Mouse (Mus musculus) brain, adult 2 months (tissue): ENCODE results near the gene Eprs.
A peak's percentile ranks its signal among the peaks of the same experiment; 100 is the strongest.
"Not testable (repeated sequence)": the region's sequence is repeated elsewhere in the genome, so short reads cannot be mapped to it uniquely, and the experiment has no call there.

Experiments
- DNase-seq: peaks from one replicate; pipeline ENCODE4 v3.0.0; 2011; ENCODE audit warnings: low read depth, low spot score

The Eprs gene

DNA sequence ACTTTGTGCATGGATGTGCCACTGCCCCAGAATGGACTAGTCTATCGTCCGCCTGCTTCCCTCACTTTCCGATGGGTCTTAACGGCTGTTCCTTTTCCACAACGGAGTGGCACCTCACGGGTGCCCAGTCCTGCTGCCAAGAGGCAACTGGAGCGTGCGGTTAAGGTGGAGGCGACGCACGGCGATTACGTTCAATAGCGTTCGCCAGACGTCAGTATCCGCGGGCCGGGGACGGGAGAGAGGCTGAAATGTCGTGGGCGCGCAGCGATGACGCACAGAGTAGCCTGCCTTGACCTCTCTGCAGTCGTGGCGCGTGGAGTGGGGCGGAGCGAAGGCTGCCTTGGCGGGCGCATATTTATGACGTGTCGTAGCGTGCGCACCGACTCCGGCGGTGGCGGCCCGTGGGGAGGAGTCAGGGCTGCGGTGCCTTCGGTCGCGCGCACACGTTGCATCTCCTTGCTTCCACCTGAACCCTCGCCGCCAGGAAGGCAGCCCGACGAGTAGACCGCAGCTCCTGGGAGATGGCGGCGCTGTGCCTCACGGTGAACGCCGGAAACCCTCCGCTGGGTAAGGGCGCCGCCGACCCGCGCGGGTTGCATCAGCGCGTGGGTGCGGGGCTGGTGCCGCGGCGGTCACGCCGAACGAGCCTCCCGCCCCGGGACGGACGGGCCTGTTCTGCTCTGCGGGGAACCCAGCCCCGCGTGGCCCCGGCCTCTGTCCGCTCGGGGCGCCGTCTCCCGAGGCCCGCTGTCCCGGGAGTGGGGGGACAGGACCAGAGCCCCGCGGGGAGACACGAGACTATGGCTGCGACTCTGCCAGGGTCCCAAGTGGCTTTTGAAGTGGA lies at the start of gene Eprs:
Eprs (plus strand) TSS at position 368 of the 844 bp plus-strand sequence.
- DNase-seq = peak; percentile 100

DNA sequence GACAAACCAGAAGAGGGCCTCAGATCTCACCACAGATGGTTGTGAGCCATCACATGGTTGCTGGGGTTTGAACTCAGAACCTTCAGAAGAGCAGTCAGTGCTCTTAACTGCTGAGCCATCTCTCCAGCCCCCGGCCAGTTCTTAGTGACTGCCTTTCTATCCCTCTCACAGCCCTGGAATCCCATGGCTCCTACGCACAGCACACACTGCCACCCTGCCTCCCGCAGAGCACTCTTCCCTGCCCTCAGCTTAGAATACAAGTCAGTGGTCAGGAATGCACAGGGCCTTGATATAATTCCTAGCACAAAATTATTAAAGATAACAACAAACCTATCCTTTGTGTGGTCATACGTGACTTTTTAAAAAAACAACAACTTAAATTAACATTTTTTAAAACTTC lies 48.3 kb upstream of the Eprs start:
- DNase-seq = no peak

DNA sequence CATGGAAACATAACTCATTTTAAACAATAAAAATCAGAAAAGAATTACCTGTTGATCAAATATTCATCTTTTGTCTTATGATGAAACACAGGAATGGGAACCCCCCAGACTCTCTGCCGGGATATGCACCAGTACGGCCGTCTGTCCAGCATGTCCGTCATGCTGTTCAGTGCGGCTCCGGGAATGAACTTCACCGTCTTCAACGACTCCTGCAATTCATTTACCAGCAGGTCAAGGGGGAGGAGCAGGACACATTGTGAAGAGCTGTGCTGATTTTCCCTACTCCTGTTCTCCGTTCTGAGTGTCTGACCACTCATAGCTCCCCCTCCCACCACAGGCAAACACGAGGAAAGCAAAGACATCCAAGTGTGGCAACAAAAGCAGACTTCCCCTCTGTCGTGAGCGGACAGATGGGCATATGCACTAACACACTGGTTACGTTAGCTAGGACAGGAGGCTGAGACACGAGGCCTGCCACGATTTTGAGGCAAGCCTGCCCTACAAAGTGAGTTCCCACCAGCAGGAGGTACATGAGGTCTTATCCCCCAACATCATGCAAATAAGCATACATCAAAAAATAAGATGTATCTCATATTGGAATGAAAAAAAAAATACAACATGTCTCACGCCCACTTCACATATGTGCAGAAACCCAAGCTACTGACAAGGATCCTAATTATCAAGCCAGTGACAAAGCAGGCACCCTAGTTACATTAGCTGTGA lies 46.8 kb upstream of the Eprs start:
- peak; percentile 71 for DNase-seq

DNA sequence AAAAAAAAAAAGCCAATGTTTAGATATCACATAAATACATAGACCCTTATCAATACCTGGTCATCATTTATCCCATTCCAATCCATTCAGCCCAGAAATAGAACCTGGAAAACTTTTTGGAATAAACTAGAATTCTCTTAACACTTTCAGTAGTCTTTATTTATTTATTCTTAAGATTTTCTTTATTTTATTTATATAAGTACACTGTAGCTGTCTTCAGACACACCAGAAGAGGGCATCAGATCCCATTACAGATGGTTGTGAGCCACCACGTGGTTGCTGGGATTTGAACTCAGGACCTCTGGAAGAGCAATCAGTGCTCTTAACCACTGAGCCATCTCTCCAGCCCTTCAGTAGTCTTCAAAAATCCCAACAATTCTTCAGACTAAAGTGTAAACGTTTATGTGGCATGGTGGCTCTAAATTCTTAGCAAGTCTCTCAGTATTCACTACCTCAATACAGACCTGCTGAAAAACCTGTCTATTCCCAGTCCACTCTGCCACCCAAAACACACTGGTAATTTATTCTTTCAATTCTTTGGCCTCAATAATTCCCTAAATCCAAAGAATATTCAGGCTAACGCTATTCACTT lies 35.0 kb upstream of the Eprs start:
- DNase-seq = not testable (repeated sequence)

DNA sequence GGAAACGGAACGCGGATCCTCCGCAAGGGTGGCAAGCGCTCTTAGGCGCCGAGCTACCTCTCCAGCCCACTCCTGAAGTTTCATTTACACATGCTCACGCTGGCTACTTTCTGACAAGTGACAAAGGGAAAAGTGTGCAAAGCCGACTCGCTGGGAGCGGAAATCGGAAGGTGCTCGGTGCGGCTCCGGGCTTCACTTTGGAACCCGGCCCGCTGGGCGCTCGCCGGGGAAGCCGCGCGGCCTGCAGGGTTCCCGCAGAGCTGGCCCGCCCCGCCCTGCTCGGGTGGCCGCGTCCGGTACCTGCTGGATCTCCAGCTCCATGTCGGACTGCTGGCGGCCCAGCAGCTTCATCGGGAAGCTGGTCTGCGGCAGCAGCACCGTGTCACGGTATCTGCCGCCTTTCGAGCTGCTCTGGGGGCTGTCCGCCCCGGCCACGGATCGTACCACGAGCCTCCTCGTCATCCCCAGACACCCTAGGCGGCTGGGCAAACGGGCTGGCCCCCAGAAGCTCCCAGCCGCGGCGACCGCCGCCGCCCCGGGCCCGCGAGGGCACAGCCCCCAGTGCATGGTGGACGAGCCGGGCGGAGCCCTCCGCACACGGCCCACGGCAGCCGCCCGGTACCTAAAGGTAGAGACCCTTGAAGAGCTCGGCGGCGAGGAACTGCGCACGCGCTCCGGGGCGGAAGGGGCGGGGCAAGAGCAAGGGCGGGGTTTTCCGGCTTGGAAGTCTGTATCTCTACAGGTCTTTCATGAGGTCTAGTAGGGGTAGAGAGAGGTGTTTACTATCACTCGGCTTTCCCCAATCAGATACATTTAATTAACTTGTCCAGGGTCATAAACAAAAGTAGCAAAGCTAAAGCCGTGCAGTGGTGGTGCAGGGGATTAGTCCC lies 33.9 kb upstream of the Eprs start, which contains the start of gene Iars2:
Iars2 (minus strand) TSS at position 676 of the 890 bp plus-strand sequence.
- peak; percentile 92 for DNase-seq

DNA sequence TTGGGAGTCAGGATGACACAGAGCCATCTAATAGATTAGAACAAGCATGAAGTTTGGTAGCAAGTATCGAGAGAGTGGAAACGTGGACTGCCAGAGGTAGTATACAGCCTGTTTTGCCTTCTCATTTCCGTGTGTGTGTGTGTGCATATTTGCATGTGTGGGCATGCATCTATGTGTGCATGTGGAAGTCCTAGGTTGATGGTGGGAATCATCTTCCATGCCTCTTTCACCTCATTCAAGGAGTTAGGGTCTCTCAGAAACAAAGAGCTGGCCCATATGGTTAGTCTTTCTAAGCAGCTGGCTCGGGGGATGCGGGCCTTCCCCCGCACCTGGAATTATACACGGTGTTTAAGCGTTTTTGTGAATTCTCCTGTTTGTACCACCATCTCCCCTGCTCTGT lies 33.0 kb upstream of the Eprs start:
- DNase-seq = no peak

DNA sequence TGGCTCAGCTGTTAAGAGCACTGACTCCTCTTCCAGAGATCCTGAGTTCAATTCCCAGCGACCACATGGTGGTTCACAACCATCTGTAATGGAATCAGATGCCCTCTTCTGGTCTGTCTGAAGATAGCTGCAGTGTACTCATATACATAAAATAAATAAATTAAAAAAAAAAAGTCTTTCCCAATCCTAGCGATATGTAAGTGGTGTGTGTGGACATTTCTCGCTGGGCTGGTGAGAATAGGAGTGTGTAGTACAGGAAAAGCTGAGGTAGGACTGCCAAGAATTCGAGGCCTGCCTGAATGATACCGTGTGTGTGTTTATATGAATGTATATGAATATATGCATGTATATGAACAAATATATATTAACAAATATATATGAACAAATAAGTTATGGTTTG lies 31.5 kb upstream of the Eprs start:
- DNase-seq = no peak

DNA sequence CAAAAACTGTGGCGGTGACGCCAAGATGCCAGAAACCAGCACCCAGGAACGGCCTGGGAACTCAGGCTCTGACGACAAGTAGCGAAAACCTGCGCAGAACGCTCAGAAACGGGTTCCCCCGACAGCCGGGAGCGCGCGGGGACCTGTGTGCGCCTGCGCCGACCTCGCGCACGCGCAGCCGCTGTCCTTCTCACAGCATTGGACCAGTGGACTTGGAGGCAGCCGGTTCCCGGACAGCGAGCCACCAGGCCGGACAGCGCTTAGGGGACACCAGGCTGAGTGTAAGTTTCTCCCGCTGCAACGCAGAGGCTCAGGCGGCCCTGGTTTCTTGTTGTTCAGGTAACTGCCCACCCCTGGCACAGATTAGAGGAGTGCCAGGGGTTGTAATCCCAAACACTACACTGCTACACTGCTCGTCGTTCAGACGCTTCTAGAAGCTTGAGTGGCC lies 30.8 kb upstream of the Eprs start, which contains the start of gene Bpnt1:
Bpnt1 (plus strand) TSS at position 167 of the 448 bp plus-strand sequence.
- DNase-seq = peak; percentile 97

DNA sequence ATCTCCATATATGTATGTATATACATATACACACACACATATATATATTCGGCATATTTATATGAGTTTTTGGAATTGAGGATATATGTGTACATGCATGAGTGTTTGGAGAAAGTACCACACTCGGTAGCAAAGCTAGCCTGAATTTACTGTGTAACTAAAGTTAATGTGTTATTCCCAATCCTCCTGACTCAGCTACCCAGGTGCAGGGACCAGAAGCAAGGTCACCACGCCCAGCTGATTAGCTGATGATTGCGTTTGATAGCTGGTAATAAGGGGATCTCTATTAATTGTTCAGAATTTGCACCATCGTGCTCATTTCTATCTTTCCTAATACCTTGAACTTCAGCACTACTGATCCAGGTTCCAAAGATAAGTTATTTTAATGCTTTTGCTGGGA lies 29.2 kb upstream of the Eprs start:
- no peak for DNase-seq

DNA sequence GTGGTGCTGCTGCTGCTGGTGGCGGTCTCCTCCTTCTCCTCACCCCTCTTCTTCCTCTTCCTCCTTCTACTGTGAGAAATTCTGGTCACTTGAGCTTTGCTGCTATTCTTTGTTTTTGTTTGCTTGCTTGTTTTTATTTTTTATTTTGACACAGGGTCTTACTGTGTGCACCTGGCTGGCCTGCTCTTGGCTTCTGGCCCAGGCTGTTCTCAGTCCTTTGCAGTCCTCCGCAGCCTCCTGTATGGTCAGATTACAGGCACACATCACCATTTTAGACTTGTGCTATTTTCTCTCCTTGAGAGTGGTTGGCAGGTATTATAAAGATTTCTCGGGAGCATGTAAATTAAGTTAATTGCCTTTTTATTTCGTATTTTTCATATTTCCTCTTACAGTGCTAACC lies 28.7 kb upstream of the Eprs start:
- DNase-seq = peak; percentile 23

DNA sequence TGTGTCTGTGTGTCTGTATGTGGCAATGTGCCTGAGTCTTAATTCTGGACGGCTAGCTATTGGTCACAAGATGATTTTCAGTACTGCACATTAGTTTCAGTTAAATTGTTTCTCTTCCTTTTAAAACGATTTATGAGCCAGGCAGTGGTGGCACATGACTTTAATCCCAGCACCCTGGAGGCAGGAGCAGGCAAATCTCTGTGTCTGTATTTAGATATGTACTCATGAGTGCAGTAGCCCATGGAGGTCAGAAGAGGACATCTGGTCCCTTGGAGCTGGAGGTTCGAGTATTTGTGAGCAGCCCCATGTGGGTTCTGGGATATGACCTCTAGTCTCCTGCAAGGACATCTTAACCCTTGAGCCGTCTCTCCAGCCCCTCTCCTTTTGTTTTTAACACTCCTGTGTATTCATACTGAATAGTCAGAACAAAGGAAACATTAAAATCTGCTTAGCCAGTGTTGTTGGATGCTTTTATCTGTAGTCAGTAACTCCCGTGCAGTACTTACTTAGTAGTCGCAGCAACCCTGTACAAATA lies 27.5 kb upstream of the Eprs start:
- DNase-seq = no peak

DNA sequence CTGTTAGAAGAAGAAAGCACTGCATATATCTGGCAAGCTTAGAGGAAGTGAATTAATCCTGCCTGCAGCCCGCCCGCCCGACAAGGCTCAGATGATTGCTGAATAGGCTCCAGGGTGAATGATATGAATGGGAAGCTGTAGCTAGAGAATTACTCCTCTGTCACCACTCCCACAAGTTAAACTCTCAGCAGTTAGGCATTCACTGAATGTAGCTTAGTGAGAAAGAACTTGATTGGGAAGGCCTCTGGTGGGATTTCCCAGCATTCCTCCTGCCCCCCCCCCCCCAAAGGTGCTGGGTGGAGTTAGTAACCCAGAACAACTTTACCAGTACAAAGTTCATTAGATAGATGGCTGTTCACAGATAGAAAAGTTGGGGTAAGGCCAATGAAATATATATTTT lies 26.3 kb upstream of the Eprs start:
- no peak for DNase-seq

DNA sequence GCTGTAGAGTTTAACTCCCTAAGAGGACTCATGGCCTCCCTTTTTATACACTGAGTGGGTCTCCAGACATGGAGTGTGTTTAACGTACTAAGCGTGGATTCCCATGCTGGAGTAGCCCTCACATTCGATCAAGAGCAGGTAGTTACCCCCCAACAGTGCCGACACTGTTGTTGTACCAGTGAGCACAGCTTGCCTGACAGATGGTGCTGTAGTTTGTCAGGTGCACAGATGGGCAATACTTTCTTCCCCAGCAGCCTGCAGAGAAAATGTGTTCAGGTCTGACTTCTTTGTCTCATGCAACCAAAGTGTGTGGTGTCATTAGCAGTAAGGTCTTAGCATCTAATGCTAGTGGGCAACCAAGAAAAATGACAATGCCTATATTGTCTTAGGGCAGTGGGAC lies 20.4 kb upstream of the Eprs start:
- peak; percentile 88 for DNase-seq

DNA sequence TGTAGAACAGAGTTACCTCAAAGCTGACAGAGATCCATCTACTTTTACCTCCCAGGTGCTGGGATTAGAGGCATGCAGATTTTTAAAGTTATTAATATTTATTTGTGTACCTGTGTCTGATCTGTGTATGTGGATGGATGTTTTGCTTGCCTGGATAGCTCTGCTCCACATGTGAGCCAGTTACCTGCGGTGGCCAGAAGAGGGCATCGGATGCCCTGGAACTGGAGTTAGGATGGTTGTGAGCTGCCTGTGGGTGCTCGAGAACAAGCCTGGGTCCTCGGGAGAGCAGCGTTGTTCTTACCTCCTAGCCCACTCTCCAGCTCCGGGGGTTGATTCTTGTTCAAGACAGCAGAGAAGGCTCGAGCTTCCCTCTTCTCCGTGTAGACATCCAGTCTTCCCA lies 19.4 kb upstream of the Eprs start:
- DNase-seq = no peak

DNA sequence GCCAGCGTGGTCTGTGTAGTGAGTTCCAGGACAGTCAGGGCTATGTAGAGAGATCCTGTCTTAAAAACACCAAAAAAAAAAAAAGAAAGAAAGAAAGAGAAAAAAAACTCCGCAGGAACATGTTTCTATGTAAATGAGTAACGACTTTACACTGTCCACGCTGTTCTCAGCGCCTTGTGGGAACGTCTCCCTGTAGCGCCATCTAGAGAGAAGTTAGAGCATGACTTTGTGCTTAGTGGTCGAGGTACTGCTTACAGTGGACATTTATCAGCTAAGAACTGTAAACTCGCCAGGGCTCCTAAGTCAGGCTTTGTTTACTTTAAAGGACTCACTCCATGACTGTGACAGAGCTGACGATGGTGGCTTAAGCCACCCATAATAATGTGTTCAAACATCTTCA lies 16.7 kb upstream of the Eprs start:
- DNase-seq = no peak

DNA sequence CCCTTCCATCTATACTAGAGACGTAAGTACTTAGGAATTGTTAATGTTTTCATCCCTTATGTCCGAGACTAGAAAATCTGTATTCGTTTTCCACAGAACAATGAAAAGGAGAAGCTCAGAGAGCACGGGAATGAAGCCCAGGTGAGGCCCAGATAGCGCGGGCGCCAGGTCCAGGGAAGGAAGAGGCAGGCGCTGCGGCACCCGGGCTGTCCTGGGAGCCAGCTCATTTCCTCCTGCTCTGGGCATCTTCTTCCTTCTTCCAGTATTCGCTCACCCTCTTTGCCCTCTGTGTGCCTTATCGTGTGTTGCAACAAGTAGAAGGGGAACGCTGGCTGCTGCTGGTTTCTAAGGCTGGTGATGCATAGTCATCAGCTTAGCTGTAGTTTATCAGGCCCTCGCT lies 13.1 kb upstream of the Eprs start:
- DNase-seq = no peak

DNA sequence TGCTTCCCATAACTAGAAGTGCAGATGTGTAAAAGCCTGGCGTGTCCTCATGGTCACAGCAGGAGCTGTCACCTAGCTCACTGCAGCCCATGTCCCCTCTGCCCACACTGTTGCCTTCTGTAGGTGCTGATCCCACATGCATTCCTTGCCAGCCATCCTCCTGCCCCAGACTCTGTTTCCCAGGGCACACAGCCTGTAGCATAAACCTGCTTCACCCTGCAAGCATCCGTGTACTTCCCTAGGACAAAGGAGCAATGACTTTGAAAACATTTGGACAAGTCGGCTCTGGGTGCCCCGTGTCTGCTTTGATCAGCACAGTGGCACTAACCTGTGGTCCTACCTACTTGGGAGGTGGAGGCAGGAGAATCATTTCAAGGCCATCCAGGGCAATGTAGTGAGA lies 12.2 kb upstream of the Eprs start:
- no peak for DNase-seq

DNA sequence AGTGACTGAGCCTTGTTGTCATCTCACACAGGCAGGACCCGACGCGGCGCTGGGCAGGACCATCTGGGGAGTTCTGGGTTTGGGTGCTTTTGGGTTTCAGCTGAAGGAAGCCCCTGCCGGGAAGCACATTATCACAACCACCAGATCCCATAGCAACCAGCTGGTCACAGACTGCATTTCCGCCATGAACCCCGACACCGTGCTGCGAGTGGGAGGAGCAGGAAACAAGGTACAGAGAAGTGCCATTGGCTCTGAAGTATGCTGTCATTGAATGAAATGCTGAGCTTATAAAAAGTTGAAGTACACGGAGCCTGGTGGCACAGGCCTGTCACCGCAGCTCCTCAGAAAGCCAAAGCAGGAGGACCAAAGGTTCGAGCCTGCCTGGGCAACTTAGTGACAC lies 10.7 kb upstream of the Eprs start:
- no peak for DNase-seq

DNA sequence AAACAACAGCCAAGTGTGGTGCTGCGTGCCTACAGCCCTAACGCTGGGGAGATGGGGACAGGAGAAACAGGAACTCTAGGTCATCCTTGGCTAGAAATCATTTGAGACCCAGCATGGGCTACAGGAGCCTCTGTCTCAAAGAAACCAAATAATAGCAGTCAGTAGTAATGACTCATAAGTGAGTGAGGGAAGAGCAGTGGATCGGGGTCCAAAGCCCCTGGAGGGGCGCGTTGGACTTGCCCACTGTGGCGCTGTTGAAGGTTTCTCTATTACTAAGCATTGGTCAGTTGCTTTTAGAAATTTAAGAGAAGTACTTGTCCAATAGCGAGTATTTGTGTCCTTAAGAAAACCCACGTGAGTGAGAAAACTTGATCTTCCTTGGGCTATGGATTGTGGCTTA lies 9.5 kb upstream of the Eprs start:
- DNase-seq = no peak

DNA sequence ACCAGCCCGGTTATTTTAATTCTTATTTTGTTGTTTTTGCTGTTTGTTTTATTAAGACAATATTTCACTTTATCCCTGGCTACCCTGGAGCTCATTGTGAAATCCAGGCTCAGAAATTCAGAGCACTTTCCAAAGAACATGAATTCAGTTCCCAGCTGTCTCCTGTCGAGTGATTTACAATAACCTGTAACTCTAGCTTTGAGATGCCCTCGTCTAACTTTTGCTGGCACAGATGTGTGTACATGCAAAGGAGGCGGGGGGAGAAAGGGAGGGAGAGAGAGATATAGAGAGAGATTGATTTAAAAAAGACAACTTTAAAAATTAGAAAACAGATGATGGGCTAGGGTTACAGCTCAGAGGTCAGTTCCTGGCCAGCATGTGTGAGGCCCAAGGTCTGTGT lies 8.1 kb upstream of the Eprs start:
- no peak for DNase-seq

DNA sequence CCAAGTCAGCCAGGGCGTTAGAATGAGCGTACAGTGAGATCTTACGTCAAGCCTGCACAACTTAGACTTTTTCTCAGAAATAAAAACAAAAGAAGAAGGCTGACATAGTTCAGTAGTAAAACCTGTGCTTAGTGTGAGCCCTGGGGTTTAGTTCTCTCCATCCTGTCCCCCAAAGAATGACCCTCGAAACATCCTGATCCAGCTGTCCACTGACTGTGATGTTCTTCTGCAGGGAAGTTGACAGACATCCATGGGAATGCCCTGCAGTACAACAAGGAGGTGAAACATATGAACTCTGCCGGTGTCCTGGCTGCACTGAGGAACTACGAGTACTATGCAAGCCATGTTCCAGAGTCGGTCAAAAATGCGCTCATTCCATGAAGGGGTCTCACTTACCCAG lies 6.6 kb upstream of the Eprs start:
- no peak for DNase-seq
